Mouse (Mus musculus) limb, embryonic 10.5 days (tissue): ENCODE data around the gene Accs. TPM values are rescaled to one million over a fixed set of nuclear protein-coding genes. Genes with fewer than 3 reads are reported as not detected.

ENCODE experiments used
- DNase-seq: peaks from one replicate; pipeline ENCODE4 v3.0.0-alpha.2; 2017; ENCODE audit warnings: low spot score
- H3K27ac ChIP-seq: fragments of 300-500 bp; sonication (generic); 2 replicates; pipeline ENCODE4 v1.5.1; 2016; ENCODE audit warnings: mild to moderate bottlenecking
- H3K27me3 ChIP-seq: fragments of 300-500 bp; sonication (generic); 2 replicates; pipeline ENCODE4 v1.6.1; 2016; ENCODE audit warnings: low read depth, mild to moderate bottlenecking; ENCODE audit not compliant: poor library complexity, severe bottlenecking
- H3K36me3 ChIP-seq: fragments of 300-500 bp; sonication (generic); 2 replicates; pipeline ENCODE4 v1.6.1; 2016; ENCODE audit warnings: mild to moderate bottlenecking, moderate library complexity
- H3K4me1 ChIP-seq: fragments of 300-500 bp; sonication (generic); 2 replicates; pipeline ENCODE4 v1.6.1; 2016
- H3K4me3 ChIP-seq: fragments of 300-500 bp; sonication (generic); 2 replicates; pipeline ENCODE4 v1.5.1; 2016; ENCODE audit warnings: mild to moderate bottlenecking, moderate library complexity
- H3K9me3 ChIP-seq: fragments of 300-500 bp; sonication (generic); replicated peaks from 2 replicates; pipeline ENCODE4 v1.6.1; 2016; ENCODE audit warnings: mild to moderate bottlenecking
- WGBS: fragments of 180-500 bp; shearing (Covaris S2); methylation state at CpG from one replicate; pipeline ENCODE4 v1.1.7; 2016; 5-methylcytosine and 5-hydroxymethylcytosine counted together
- polyA plus RNA-seq: library from polyadenylated mRNA; unstranded; fragments of >200 nt; fragmentation: Nextera tagmentation; extraction: Ambion mirVana; gene quantifications from 2 replicates; pipeline ENCODE4 v1.2.1, GENCODE M21; 2016

Gene Accs
- polyA plus RNA-seq, 1 experiment from 2014 or later: 10.2 TPM

- Histone ChIP-seq H3K36me3 (no peaks in the 10 kb centered on the region), H3K9me3 (no peaks in the 10 kb centered on the region), H3K4me3 (no peak overlapping the region), H3K27me3 (0 out of 2 replicates have a peak, but pooled peaks cover 3% of the 10 kb centered on the region), H3K27ac (no peak overlapping the region), H3K4me1 (peaks cover 28% of the 10 kb centered on the region)
- DNase-seq: no peak
- 83% methylated on average over 3 of the region's 3 CpGs for WGBS
Measured at GRCm38 (mm10) chr2:93874606-93875005, 24.9 kb upstream of the Accs start.

DNA sequence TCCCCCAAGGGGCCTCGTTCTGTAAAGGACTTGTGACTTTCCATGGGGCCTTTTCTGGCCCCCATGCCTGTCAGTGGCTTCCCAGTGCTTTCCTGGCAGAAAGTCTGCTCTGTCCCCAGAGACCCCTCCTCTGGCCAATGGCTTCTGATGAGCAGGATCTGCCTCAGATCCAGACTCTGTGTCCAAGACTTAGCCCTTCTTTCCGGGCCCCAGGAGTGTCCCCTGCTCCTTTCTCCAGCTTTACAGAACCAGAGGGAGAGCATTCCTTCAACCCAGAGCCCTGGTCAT lies 24.4 kb upstream of the Accs start:
- DNase-seq: no peak
- 0 out of 2 replicates have a peak, but pooled peaks cover 3% of the 10 kb centered on the region for H3K27me3 ChIP-seq
- no peak overlapping the region for H3K4me3 ChIP-seq
- H3K36me3 ChIP-seq: no peaks in the 10 kb centered on the region
- 28% methylated on average over 2 of the region's 2 CpGs for WGBS
- H3K27ac ChIP-seq: no peak overlapping the region
- H3K9me3 ChIP-seq: no peaks in the 10 kb centered on the region
- H3K4me1 ChIP-seq: peaks cover 28% of the 10 kb centered on the region

DNA sequence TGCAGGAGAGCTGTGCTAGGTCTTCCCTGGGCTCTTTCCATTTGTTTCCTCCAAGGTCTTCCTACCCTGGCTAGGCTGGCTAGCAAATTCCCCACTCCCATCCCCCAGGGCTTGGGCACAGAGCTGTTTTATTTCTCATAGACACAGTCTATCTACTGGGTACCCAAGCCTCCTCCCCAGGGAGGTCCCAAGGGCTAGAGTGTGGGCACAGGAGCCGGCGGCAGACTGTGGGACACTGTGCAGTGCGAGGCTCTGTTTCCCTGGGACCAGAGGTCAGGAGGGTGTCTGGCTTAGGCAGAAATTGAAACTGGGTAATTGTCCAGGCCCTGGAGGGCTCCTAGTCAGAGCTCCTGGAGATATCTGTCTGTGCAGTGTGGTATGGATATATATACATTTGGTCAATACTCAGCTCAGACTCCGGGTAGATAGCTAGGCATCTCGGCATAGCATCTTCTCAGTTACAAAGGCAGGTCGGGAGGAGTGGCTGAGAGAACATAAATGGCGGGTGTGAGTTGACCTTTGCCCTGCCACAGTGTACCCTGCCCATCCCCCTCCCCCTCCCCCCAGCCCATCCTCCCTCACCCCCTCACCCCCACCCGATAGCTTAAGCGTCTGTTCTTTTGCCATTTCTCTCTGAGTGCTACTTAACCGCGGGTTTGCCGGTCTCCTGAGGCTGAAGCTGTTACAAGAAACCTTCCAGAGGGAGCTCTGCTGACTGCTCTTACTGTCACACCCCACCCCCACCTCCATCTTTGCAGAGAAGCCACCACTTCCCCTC lies 23.9 kb upstream of the Accs start:
- Histone ChIP-seq H3K36me3 (no peaks in the 10 kb centered on the region), H3K9me3 (no peaks in the 10 kb centered on the region), H3K27ac (0 out of 2 replicates have a peak overlapping the region, but pooled peaks have one; percentile 7), H3K27me3 (0 out of 2 replicates have a peak, but pooled peaks cover 3% of the 10 kb centered on the region), H3K4me1 (peaks cover 28% of the 10 kb centered on the region), H3K4me3 (no peak overlapping the region)
- WGBS: 12% methylated on average over 12 of the region's 12 CpGs
- DNase-seq: no peak

DNA sequence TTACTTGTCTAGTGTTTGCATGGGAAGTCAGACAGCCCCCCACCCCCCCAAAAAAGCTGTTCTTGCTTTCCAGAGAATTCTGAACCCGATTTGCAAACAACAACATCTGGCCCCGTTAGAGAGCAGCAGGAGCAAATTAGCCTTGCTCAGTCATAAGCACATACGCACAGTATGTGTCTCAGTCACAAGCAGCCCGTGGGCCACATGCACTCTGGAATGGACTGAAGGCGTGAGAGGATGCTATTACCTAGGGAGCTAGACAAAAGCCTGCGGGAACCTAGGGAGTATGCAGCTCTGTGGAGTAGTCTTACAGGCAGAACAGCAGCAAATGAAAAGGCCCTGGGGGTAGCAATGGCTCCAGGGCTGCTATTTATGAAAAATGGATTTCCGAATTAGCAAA lies 22.5 kb upstream of the Accs start:
- Histone ChIP-seq H3K4me1 (peaks cover 28% of the 10 kb centered on the region), H3K4me3 (no peak overlapping the region), H3K36me3 (no peaks in the 10 kb centered on the region), H3K27me3 (0 out of 2 replicates have a peak, but pooled peaks cover 3% of the 10 kb centered on the region), H3K9me3 (no peaks in the 10 kb centered on the region), H3K27ac (peak overlapping the region; percentile 62)
- DNase-seq: no peak
- 68% methylated on average over 7 of the region's 7 CpGs for WGBS

DNA sequence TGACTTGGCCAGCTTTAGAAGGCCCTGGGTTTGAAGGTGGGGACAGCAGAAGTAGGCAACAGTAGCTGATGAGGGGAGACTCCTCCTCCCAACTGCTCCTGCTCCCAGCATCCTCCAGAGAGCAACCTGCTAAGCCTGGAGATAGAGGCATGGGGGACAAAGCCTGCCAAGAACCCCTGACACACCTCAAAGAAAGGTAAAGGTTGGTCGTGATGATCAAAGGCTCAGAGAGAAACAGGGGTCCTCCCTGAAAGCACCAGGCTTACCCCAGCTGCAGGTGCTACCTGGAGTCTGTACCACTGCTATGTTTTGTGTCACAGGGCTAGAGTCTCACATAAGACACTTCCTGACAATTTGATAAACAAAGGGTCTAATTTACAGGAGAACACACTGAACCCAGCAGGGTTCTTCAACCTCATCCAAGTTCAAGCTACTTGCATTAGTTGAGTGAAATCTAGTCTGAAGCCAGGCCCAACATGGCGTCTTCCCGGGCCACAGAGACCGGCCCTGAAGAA lies 21.7 kb upstream of the Accs start:
- Histone ChIP-seq H3K4me1 (peaks cover 28% of the 10 kb centered on the region), H3K9me3 (no peaks in the 10 kb centered on the region), H3K27ac (peak overlapping the region; percentile 62), H3K27me3 (0 out of 2 replicates have a peak, but pooled peaks cover 3% of the 10 kb centered on the region), H3K36me3 (no peaks in the 10 kb centered on the region), H3K4me3 (no peak overlapping the region)
- 93% methylated on average over 4 of the region's 4 CpGs for WGBS
- DNase-seq: no peak

DNA sequence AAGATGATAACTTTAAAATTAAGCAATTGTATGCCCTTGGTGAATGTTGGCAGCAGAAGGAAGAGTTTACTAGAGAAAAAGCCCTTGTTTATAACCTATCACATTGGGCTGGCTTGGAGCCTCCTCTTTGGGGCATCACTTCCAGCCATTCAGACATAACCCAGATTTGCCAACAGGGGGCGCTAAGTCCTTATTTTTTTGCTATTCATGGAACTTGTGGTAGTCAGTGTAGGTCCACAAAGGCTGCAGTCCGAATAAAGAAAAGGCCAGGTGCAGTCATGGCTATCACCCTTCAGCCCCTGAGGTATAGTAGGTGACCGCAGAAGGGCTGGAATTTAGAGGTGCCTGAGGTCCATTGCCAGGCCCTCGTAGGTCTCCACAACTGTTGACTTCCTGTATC lies 21.1 kb upstream of the Accs start:
- no peak overlapping the region for H3K27ac ChIP-seq
- peak; percentile 80 for DNase-seq
- H3K4me3 ChIP-seq: no peak overlapping the region

GRCm38 (mm10) chr2:93869107-93869600 lies 19.4 kb upstream of the Accs start, which contains the start of gene Accsl:
Accsl (minus strand) TSS chr2:93869157.
- Histone ChIP-seq H3K9me3 (no peaks in the 10 kb centered on the region), H3K4me1 (peaks cover 24% of the 10 kb centered on the region), H3K27me3 (0 out of 2 replicates have a peak, but pooled peaks cover 3% of the 10 kb centered on the region), H3K4me3 (no peak within 1 kb of the TSS), H3K27ac (no peak within 1 kb of the TSS), H3K36me3 (no peaks in the 10 kb centered on the region)
- no peak for DNase-seq
- 77% methylated on average over 7 of the region's 7 CpGs for WGBS

More for the DNA sequence above, 21.1 kb upstream of the Accs start:
- no peaks in the 10 kb centered on the region for H3K9me3 ChIP-seq
- H3K27me3 ChIP-seq: 0 out of 2 replicates have a peak, but pooled peaks cover 3% of the 10 kb centered on the region
- WGBS: 52% methylated on average over 4 of the region's 4 CpGs
- H3K36me3 ChIP-seq: no peaks in the 10 kb centered on the region
- H3K4me1 ChIP-seq: peaks cover 28% of the 10 kb centered on the region

- Histone ChIP-seq H3K9me3 (no peaks in the 10 kb centered on the region), H3K27ac (no peak overlapping the region), H3K4me1 (peaks cover 18% of the 10 kb centered on the region), H3K4me3 (no peak overlapping the region), H3K27me3 (0 out of 2 replicates have a peak, but pooled peaks cover 3% of the 10 kb centered on the region), H3K36me3 (no peaks in the 10 kb centered on the region)
- no peak for DNase-seq
- 86% methylated on average over 11 of the region's 11 CpGs for WGBS
Measured at GRCm38 (mm10) chr2:93868566-93868965, 18.8 kb upstream of the Accs start.

GRCm38 (mm10) chr2:93863229-93863628 lies 13.5 kb upstream of the Accs start:
- Histone ChIP-seq H3K27ac (no peak overlapping the region), H3K4me3 (no peak overlapping the region), H3K27me3 (no peaks in the 10 kb centered on the region), H3K4me1 (no peaks in the 10 kb centered on the region), H3K9me3 (no peaks in the 10 kb centered on the region), H3K36me3 (no peaks in the 10 kb centered on the region)
- 77% methylated on average over 4 of the region's 4 CpGs for WGBS
- no peak for DNase-seq

DNA sequence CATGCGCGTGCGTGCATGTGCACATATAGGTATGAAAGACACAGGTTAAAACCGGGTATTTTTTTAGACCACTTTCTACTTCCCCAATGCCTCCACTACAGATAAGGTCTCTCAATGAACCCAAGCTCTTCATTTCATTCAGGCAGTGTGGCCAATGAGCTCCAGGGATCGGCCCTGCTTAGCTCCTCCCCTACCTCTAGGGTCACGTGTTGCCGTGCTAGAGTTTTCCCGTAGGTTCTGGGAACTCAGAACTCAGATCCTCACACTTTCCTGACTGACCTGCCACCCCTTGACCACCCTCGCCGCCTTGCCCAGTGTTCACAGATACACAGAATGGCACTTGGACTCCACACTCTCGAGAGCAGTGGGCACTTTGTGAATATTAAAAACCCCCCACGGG lies 9.1 kb upstream of the Accs start:
- no peaks in the 10 kb centered on the region for H3K36me3 ChIP-seq
- H3K9me3 ChIP-seq: no peaks in the 10 kb centered on the region
- no peaks in the 10 kb centered on the region for H3K27me3 ChIP-seq
- H3K4me1 ChIP-seq: no peaks in the 10 kb centered on the region
- H3K4me3 ChIP-seq: no peak overlapping the region
- WGBS: 78% methylated on average over 12 of the region's 12 CpGs
- no peak overlapping the region for H3K27ac ChIP-seq
- no peak for DNase-seq

DNA sequence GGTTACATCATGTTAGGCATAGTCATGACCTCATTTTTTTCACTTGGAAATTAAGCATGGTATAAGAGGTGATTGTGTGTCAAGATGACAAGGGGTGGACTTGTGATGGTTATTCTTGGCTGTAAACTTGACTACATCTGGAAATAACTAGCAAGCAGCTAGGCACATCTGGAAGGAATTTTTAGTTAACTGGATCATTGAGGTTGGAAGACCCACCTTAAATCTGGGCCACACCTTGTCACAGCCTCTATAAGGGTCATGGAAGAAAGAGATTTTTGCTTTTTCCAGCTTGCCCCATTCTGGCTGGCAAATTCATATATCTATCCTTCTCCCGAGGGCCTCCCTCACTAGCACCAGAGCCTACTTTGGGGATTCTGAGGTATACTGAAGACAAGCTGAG lies 1.6 kb upstream of the Accs start:
- WGBS: 28% methylated on average over 1 of the region's 1 CpGs
- H3K27me3 ChIP-seq: no peaks in the 10 kb centered on the region
- H3K27ac ChIP-seq: no peak overlapping the region
- H3K9me3 ChIP-seq: no peaks in the 10 kb centered on the region
- peak; percentile 54 for DNase-seq
- H3K36me3 ChIP-seq: peaks cover 17% of the 10 kb centered on the region
- H3K4me3 ChIP-seq: no peak overlapping the region
- peaks cover 39% of the 10 kb centered on the region for H3K4me1 ChIP-seq

- H3K9me3 ChIP-seq: no peaks in the 10 kb centered on the region
- no peak for DNase-seq
- peaks cover 25% of the 10 kb centered on the region for H3K36me3 ChIP-seq
- no peak overlapping the region for H3K27ac ChIP-seq
- H3K27me3 ChIP-seq: no peaks in the 10 kb centered on the region
- H3K4me1 ChIP-seq: peaks cover 39% of the 10 kb centered on the region
- WGBS: 50% methylated on average over 13 of the region's 13 CpGs
- peak overlapping the region; percentile 69 for H3K4me3 ChIP-seq
Measured at GRCm38 (mm10) chr2:93850317-93850944, 688 bp upstream of the Accs start.

- Histone ChIP-seq H3K27ac (no peak overlapping the region), H3K4me1 (no peaks in the 10 kb centered on the region), H3K4me3 (no peak overlapping the region), H3K36me3 (peaks cover 97% of the 10 kb centered on the region), H3K9me3 (no peaks in the 10 kb centered on the region; the same call in 1 of the 2 replicates), H3K27me3 (no peaks in the 10 kb centered on the region)
- DNase-seq: no peak
- 94% methylated on average over 3 of the region's 3 CpGs for WGBS
Measured at GRCm38 (mm10) chr2:93841349-93841748, 8.4 kb downstream of the Accs start.
